Mouse (Mus musculus): ENCODE measurements at regions not wholly inside any gene's neighbourhood (a gene's known extent, or its start where the extent isn't known, plus 50 kb on each side); places are given as distances from the start of the nearest gene placed in this dataset.
A peak's percentile ranks its signal among the peaks of the same experiment; 100 is the strongest.

GRCm38 (mm10) chr9:87453261-87453660 lies 197.9 kb upstream of the Cep162 start:
- no peak for DNase-seq (ENCODE audit: low read depth, low spot score)

GRCm38 (mm10) chr9:87452571-87452970 lies 197.2 kb upstream of the Cep162 start:
- DNase-seq (ENCODE audit: low read depth, low spot score) = no peak

GRCm38 (mm10) chr9:87443467-87444235 lies 188.3 kb upstream of the Cep162 start:
- no peak for DNase-seq (ENCODE audit: low read depth, low spot score)

- no peak for DNase-seq (ENCODE audit: low read depth, low spot score)
Observed at GRCm38 (mm10) chr9:87432072-87432471, 176.7 kb upstream of the Cep162 start.

- no peak for DNase-seq (ENCODE audit: low read depth, low spot score)
Observed at GRCm38 (mm10) chr9:87431523-87431922, 176.2 kb upstream of the Cep162 start.

- DNase-seq (ENCODE audit: low read depth, low spot score) = peak; percentile 48
Observed at GRCm38 (mm10) chr9:87425201-87425600, 169.9 kb upstream of the Cep162 start.

GRCm38 (mm10) chr9:87421175-87421574 lies 165.8 kb upstream of the Cep162 start:
- no peak for DNase-seq (ENCODE audit: low read depth, low spot score)

GRCm38 (mm10) chr9:87419376-87419775 lies 164.0 kb upstream of the Cep162 start:
- peak; percentile 45 for DNase-seq (ENCODE audit: low read depth, low spot score)

GRCm38 (mm10) chr9:87412894-87413293 lies 157.6 kb upstream of the Cep162 start:
- no peak for DNase-seq (ENCODE audit: low read depth, low spot score)

- DNase-seq (ENCODE audit: low read depth, low spot score) = no peak
Observed at GRCm38 (mm10) chr9:87411044-87411443, 155.7 kb upstream of the Cep162 start.

- DNase-seq (ENCODE audit: low read depth, low spot score) = no peak
Observed at GRCm38 (mm10) chr9:87409736-87410135, 154.4 kb upstream of the Cep162 start.

GRCm38 (mm10) chr9:87408805-87409204 lies 153.5 kb upstream of the Cep162 start:
- DNase-seq (ENCODE audit: low read depth, low spot score) = no peak

- DNase-seq (ENCODE audit: low read depth, low spot score) = no peak
Observed at GRCm38 (mm10) chr9:87406476-87406875, 151.1 kb upstream of the Cep162 start.

GRCm38 (mm10) chr9:87405115-87405720 lies 149.9 kb upstream of the Cep162 start:
- DNase-seq (ENCODE audit: low read depth, low spot score) = no peak

GRCm38 (mm10) chr9:87402010-87402409 lies 146.7 kb upstream of the Cep162 start:
- DNase-seq (ENCODE audit: low read depth, low spot score) = no peak

GRCm38 (mm10) chr9:87387516-87387915 lies 132.2 kb upstream of the Cep162 start:
- DNase-seq (ENCODE audit: low read depth, low spot score) = no peak

- DNase-seq (ENCODE audit: low read depth, low spot score) = no peak
Observed at GRCm38 (mm10) chr9:87383513-87383912, 128.2 kb upstream of the Cep162 start.

GRCm38 (mm10) chr9:87377921-87378320 lies 122.6 kb upstream of the Cep162 start:
- DNase-seq (ENCODE audit: low read depth, low spot score) = no peak

- DNase-seq (ENCODE audit: low read depth, low spot score) = no peak
Observed at GRCm38 (mm10) chr9:87376731-87377310, 121.5 kb upstream of the Cep162 start.

GRCm38 (mm10) chr9:87372251-87372905 lies 117.0 kb upstream of the Cep162 start:
- no peak for DNase-seq (ENCODE audit: low read depth, low spot score)

GRCm38 (mm10) chr9:87369059-87369458 lies 113.7 kb upstream of the Cep162 start:
- DNase-seq (ENCODE audit: low read depth, low spot score) = no peak

GRCm38 (mm10) chr9:87347008-87347407 lies 91.7 kb upstream of the Cep162 start:
- DNase-seq (ENCODE audit: low read depth, low spot score) = no peak

Data from embryo, embryonic 11.5 days (tissue).